18 mouse cellular contexts compared by ENCODE assay signal in genomic region chr2:148763648-148764388, GRCm38 (mm10). TPM values are rescaled to one million over a fixed set of nuclear protein-coding genes. Genes with fewer than 3 reads are reported as not detected.
A peak's percentile ranks its signal among the peaks of the same experiment; 100 is the strongest.
DNase-seq lines count a peak whose midpoint lies in the region; ATAC-seq and TF ChIP-seq lines count a peak whose summit lies in the region.
"Had no signal": no experiment of that assay in that cellular context is flagged by ENCODE, and none has a peak within 500 bp of the region (broad histone marks: within the 10 kb centered on the region; RNA-seq: fewer than 3 reads in every experiment).

No protein-coding gene starts in this region.

- 85% methylated on average over 1 of the region's 1 CpGs for WGBS in bone marrow, adult 2 months
- WGBS in spleen, adult 2 months, result 90% methylated on average over 1 of the region's 1 CpGs
- 93% methylated on average over 1 of the region's 1 CpGs for WGBS in forebrain, embryonic 15.5 days

- H3K27ac ChIP-seq in bone marrow, adult 2 months (ENCODE audit: control insufficient read depth, insufficient read depth, low read depth, low read length, poor library complexity), result peak overlapping the region; percentile 49
- peak overlapping the region; percentile 56 for H3K27ac ChIP-seq in spleen, adult 2 months (ENCODE audit: insufficient read depth, low read length)
- H3K27ac ChIP-seq in forebrain, embryonic 15.5 days (replicated peaks), result no peak overlapping the region
- H3K27ac ChIP-seq: hindbrain, embryonic 13.5 days; limb, embryonic 13.5 days; neural tube, embryonic 13.5 days had no signal

- no peaks in the 10 kb centered on the region; the same call in 1 of the 2 replicates for H3K4me1 ChIP-seq in bone marrow, adult 2 months (ENCODE audit: control insufficient read depth, insufficient read depth, low read length)
- H3K4me1 ChIP-seq in spleen, adult 2 months (ENCODE audit: control insufficient read depth, insufficient read depth, insufficient read length), result peaks cover 4% of the 10 kb centered on the region; the same call in 1 of the 2 replicates
- H3K4me1 ChIP-seq in forebrain, embryonic 15.5 days, result no peaks in the 10 kb centered on the region
- H3K4me1 ChIP-seq: hindbrain, embryonic 13.5 days; limb, embryonic 13.5 days; neural tube, embryonic 13.5 days had no signal

- TF ChIP-seq POLR2A in bone marrow, adult 2 months (IDR thresholded peaks at IDR 0.05; ENCODE audit: borderline replicate concordance, control insufficient read depth, low read depth, low read length), result no peak
- no peak for TF ChIP-seq POLR2A in spleen, adult 2 months (IDR thresholded peaks at IDR 0.05; ENCODE audit: low read depth, low read length)

- ATAC-seq in forebrain, embryonic 15.5 days (replicated peaks), result no peak
- ATAC-seq in CD4-positive, CD25-positive, alpha-beta regulatory T cell, adult 4 months, result no peak

- no peak overlapping the region for H3K9ac ChIP-seq in forebrain, embryonic 15.5 days (replicated peaks)
- H3K9ac ChIP-seq: hindbrain, embryonic 13.5 days; limb, embryonic 13.5 days; neural tube, embryonic 13.5 days had no signal

- no peak overlapping the region for H3K4me2 ChIP-seq in forebrain, embryonic 15.5 days (replicated peaks)
- H3K4me2 ChIP-seq: hindbrain, embryonic 13.5 days; limb, embryonic 13.5 days; neural tube, embryonic 13.5 days had no signal

- H3K36me3 ChIP-seq in spleen, adult 2 months (ENCODE audit: control insufficient read depth, insufficient read depth, low read length), result no peaks in the 10 kb centered on the region
- no peaks in the 10 kb centered on the region for H3K36me3 ChIP-seq in forebrain, embryonic 15.5 days
- H3K36me3 ChIP-seq: hindbrain, embryonic 13.5 days; limb, embryonic 13.5 days; neural tube, embryonic 13.5 days had no signal

- TF ChIP-seq CTCF in bone marrow, adult 2 months (IDR thresholded peaks at IDR 0.05; ENCODE audit: control insufficient read depth, insufficient read depth, low read length), result no peak
- TF ChIP-seq CTCF in spleen, adult 2 months (IDR thresholded peaks at IDR 0.05; ENCODE audit: extremely low read depth, insufficient read depth, insufficient read length, insufficient replicate concordance), result no peak

- DNase-seq in ES-CJ7 (ENCODE audit: low read depth, low spot score), result peak; percentile 17
- peak; percentile 70 for DNase-seq in lung, postnatal 25 days (ENCODE audit: low spot score)
- DNase-seq in spleen, adult 2 months (ENCODE audit: low read depth in 1 of 2, low spot score in 2 of 2), result peak; percentile 47 to 55
- DNase-seq in adrenal gland, adult (ENCODE audit: inconsistent age in 2 of 2, low spot score in 1 of 2), result no peak
- DNase-seq: cerebellum, adult 11 months; gastrocnemius, postnatal 25 days; kidney, adult 9 months; retina, postnatal 1 day had no signal

- H3K9me3 ChIP-seq in forebrain, embryonic 15.5 days, result no peaks in the 10 kb centered on the region
- H3K9me3 ChIP-seq: hindbrain, embryonic 13.5 days; limb, embryonic 13.5 days; neural tube, embryonic 13.5 days had no signal

- no peaks in the 10 kb centered on the region for H3K27me3 ChIP-seq in spleen, adult 2 months (ENCODE audit: control insufficient read depth, insufficient read depth, low read length)
- no peaks in the 10 kb centered on the region for H3K27me3 ChIP-seq in forebrain, embryonic 15.5 days
- H3K27me3 ChIP-seq: hindbrain, embryonic 13.5 days; limb, embryonic 13.5 days; neural tube, embryonic 13.5 days had no signal

- no peak overlapping the region for H3K4me3 ChIP-seq in bone marrow, adult 2 months (replicated peaks; ENCODE audit: control insufficient read depth, low read depth, low read length)
- no peak overlapping the region for H3K4me3 ChIP-seq in spleen, adult 2 months (ENCODE audit: extremely low read depth, insufficient read depth, insufficient read length)
- no peak overlapping the region for H3K4me3 ChIP-seq in forebrain, embryonic 15.5 days
- H3K4me3 ChIP-seq: erythroblast, embryonic 14.5 days; hindbrain, embryonic 13.5 days; limb, embryonic 13.5 days; neural tube, embryonic 13.5 days had no signal

RNA-seq across cellular contexts. Expression of gene Cst11, which starts 7.5 kb away (rescaled TPM):
- polyA plus RNA-seq in bone marrow, adult 2 months (2011; ENCODE audit: insufficient read depth, insufficient read length, low replicate concordance, missing spikeins), result not detected in 2 replicates
- polyA plus RNA-seq in spleen, adult 2 months (2012; rRNA removed), result not detected in 2 replicates
- polyA plus RNA-seq in forebrain, embryonic 15.5 days (2015; fragmentation: Nextera tagmentation; extraction: Ambion mirVana), result not detected in 2 replicates
- polyA plus RNA-seq in CD4-positive, CD25-positive, alpha-beta regulatory T cell, adult 4 months (2017; shearing (Covaris generic)), result not detected
- polyA plus RNA-seq: erythroblast, embryonic 14.5 days; heart, embryonic 14.5 days; hindbrain, embryonic 13.5 days; limb, embryonic 13.5 days; midbrain, postnatal 0 days; neural tube, embryonic 13.5 days; small intestine, adult 2 months had no signal

RNA-seq across cellular contexts. Expression of gene Cstl1, which starts 13.7 kb away (rescaled TPM):
- polyA plus RNA-seq in bone marrow, adult 2 months (2011; ENCODE audit: insufficient read depth, insufficient read length, low replicate concordance, missing spikeins), result not detected in 2 replicates
- polyA plus RNA-seq in spleen, adult 2 months (2012; rRNA removed), result not detected in 2 replicates
- polyA plus RNA-seq in forebrain, embryonic 15.5 days (2015; fragmentation: Nextera tagmentation; extraction: Ambion mirVana), result not detected in 2 replicates
- not detected for polyA plus RNA-seq in CD4-positive, CD25-positive, alpha-beta regulatory T cell, adult 4 months (2017; shearing (Covaris generic))
- polyA plus RNA-seq: erythroblast, embryonic 14.5 days; heart, embryonic 14.5 days; hindbrain, embryonic 13.5 days; limb, embryonic 13.5 days; midbrain, postnatal 0 days; neural tube, embryonic 13.5 days; small intestine, adult 2 months had no signal

RNA-seq across cellular contexts. Expression of gene 8030411F24Rik, which starts 18.0 kb away (rescaled TPM):
- polyA plus RNA-seq in bone marrow, adult 2 months (2011; ENCODE audit: insufficient read depth, insufficient read length, low replicate concordance, missing spikeins), result not detected in 2 replicates
- not detected in 2 replicates for polyA plus RNA-seq in spleen, adult 2 months (2012; rRNA removed)
- not detected in 2 replicates for polyA plus RNA-seq in forebrain, embryonic 15.5 days (2015; fragmentation: Nextera tagmentation; extraction: Ambion mirVana)
- not detected for polyA plus RNA-seq in CD4-positive, CD25-positive, alpha-beta regulatory T cell, adult 4 months (2017; shearing (Covaris generic))
- polyA plus RNA-seq: erythroblast, embryonic 14.5 days; heart, embryonic 14.5 days; hindbrain, embryonic 13.5 days; limb, embryonic 13.5 days; midbrain, postnatal 0 days; neural tube, embryonic 13.5 days; small intestine, adult 2 months had no signal

RNA-seq across cellular contexts. Expression of gene Cst12, which starts 25.3 kb away (rescaled TPM):
- not detected in 2 replicates for polyA plus RNA-seq in bone marrow, adult 2 months (2011; ENCODE audit: insufficient read depth, insufficient read length, low replicate concordance, missing spikeins)
- not detected in 2 replicates for polyA plus RNA-seq in spleen, adult 2 months (2012; rRNA removed)
- polyA plus RNA-seq in forebrain, embryonic 15.5 days (2015; fragmentation: Nextera tagmentation; extraction: Ambion mirVana), result not detected in 2 replicates
- polyA plus RNA-seq in CD4-positive, CD25-positive, alpha-beta regulatory T cell, adult 4 months (2017; shearing (Covaris generic)), result not detected
- polyA plus RNA-seq: erythroblast, embryonic 14.5 days; heart, embryonic 14.5 days; hindbrain, embryonic 13.5 days; limb, embryonic 13.5 days; midbrain, postnatal 0 days; neural tube, embryonic 13.5 days; small intestine, adult 2 months had no signal

RNA-seq across cellular contexts. Expression of gene Napb, which starts 31.6 kb away (rescaled TPM):
- polyA plus RNA-seq in bone marrow, adult 2 months (2011; ENCODE audit: insufficient read depth, insufficient read length, low replicate concordance, missing spikeins), result 0.61 and 0.70 TPM in 2 replicates
- 0.13 and 0.15 TPM in 2 replicates for polyA plus RNA-seq in spleen, adult 2 months (2012; rRNA removed)
- 37.3 and 38.0 TPM in 2 replicates for polyA plus RNA-seq in forebrain, embryonic 15.5 days (2015; fragmentation: Nextera tagmentation; extraction: Ambion mirVana)
- polyA plus RNA-seq in CD4-positive, CD25-positive, alpha-beta regulatory T cell, adult 4 months (2017; shearing (Covaris generic)), result 1 to 10 TPM; 1.2 TPM
- polyA plus RNA-seq: erythroblast, embryonic 14.5 days had no signal

Comparison
In these comparisons a context has a peak if more than half of its experiments do, and no peak if none do; other contexts are left out.
1. DNase-seq: peak in ES-CJ7 (single experiment), lung, postnatal 25 days (single experiment) and spleen, adult 2 months (2 of 2); none in adrenal gland, adult (0 of 2).